Mouse (Mus musculus) ovary, postnatal 36 days (tissue): ENCODE results near the gene Med21.

Experiments
- DNase-seq: peaks from one replicate; pipeline ENCODE4 v3.0.0; 2022; ENCODE audit warnings: low spot score, mixed read lengths

Gene Med21

GRCm38 (mm10) chr6:146678136-146679070 lies 36.1 kb downstream of the Med21 start:
- DNase-seq = no peak

- no peak for DNase-seq
Observed at GRCm38 (mm10) chr6:146683881-146684280, 41.5 kb downstream of the Med21 start.

GRCm38 (mm10) chr6:146685781-146686308 lies 43.5 kb downstream of the Med21 start:
- DNase-seq = peak; percentile 46

GRCm38 (mm10) chr6:146686463-146687196 lies 44.3 kb downstream of the Med21 start:
- no peak for DNase-seq

GRCm38 (mm10) chr6:146688010-146688409 lies 45.7 kb downstream of the Med21 start:
- no peak for DNase-seq

- DNase-seq = no peak
Observed at GRCm38 (mm10) chr6:146688861-146689260, 46.5 kb downstream of the Med21 start.

GRCm38 (mm10) chr6:146697767-146698166 lies 55.4 kb downstream of the Med21 start:
- DNase-seq = no peak

- no peak for DNase-seq
Observed at GRCm38 (mm10) chr6:146698376-146698775, 56.0 kb downstream of the Med21 start.
